Mouse (Mus musculus) intestine, embryonic 14.5 days (tissue): Measurements from ENCODE around the gene Slc9a5. TPM values are rescaled to one million over a fixed set of nuclear protein-coding genes. Genes with fewer than 3 reads are reported as not detected.

Experiments used
- ATAC-seq: fragments of 200-750 bp; cut with Nextera tagmentation; replicated peaks from 2 replicates; pipeline ENCODE4 v1.8.0; 2017; ENCODE audit warnings: low read depth, moderate number of reproducible peaks, moderate TSS enrichment, moderate library complexity; ENCODE audit not compliant: low FRiP score, low TSS enrichment
- DNase-seq: peaks from one replicate; pipeline ENCODE4 v3.0.0-alpha.2; 2018; ENCODE audit warnings: low spot score
- H3K27ac ChIP-seq: fragments of 300-500 bp; sonication (generic); 2 replicates; pipeline ENCODE4 v1.5.1; 2014; ENCODE audit warnings: low read depth, mild to moderate bottlenecking, control low read depth
- H3K27me3 ChIP-seq: fragments of 300-500 bp; sonication (generic); replicated peaks from 2 replicates; pipeline ENCODE4 v1.6.1; 2014; ENCODE audit warnings: low read length, control low read depth; ENCODE audit not compliant: control insufficient read depth, insufficient read depth
- H3K36me3 ChIP-seq: fragments of 300-500 bp; sonication (generic); 2 replicates; pipeline ENCODE4 v1.6.1; 2014; ENCODE audit warnings: low read length, control low read depth; ENCODE audit not compliant: control insufficient read depth, insufficient read depth
- H3K4me1 ChIP-seq: fragments of 300-500 bp; sonication (generic); replicated peaks from 2 replicates; pipeline ENCODE4 v1.6.1; 2014; ENCODE audit warnings: low read length, control low read depth, mixed read lengths; ENCODE audit not compliant: control insufficient read depth, insufficient read depth
- H3K4me2 ChIP-seq: fragments of 300-500 bp; sonication (generic); 2 replicates; pipeline ENCODE4 v1.6.1; 2014; ENCODE audit warnings: low read length
- H3K4me3 ChIP-seq: fragments of 300-500 bp; sonication (generic); 2 replicates; pipeline ENCODE4 v1.5.1; 2014; ENCODE audit warnings: low read depth, low read length, control low read depth, mixed read lengths
- H3K9ac ChIP-seq: fragments of 300-500 bp; sonication (generic); 2 replicates; pipeline ENCODE4 v1.6.1; 2014; ENCODE audit warnings: mild to moderate bottlenecking, low read length
- H3K9me3 ChIP-seq: fragments of 300-500 bp; sonication (generic); 2 replicates; pipeline ENCODE4 v1.6.1; 2016; ENCODE audit warnings: low read length, control low read depth; ENCODE audit not compliant: control insufficient read depth
- WGBS: fragments of 180-500 bp; shearing (Covaris S2); extraction: QIAGEN DNeasy Blood & Tissue Kit; methylation state at CpG from one replicate; pipeline ENCODE4 v1.1.7; 2014; 5-methylcytosine and 5-hydroxymethylcytosine counted together
- polyA plus RNA-seq: library from polyadenylated mRNA; unstranded; fragments of >200 nt; fragmentation: Nextera tagmentation; extraction: Ambion mirVana; gene quantifications from 2 replicates; pipeline ENCODE4 v1.2.1, GENCODE M21; 2014

Gene Slc9a5
- polyA plus RNA-seq, 1 experiment from 2014 or later: 1.5 TPM

- Histone ChIP-seq H3K27ac (no peak overlapping the region), H3K4me2 (no peak overlapping the region), H3K9ac (no peak overlapping the region), H3K4me1 (0 out of 2 replicates have a peak, but pooled peaks cover 2% of the 10 kb centered on the region), H3K4me3 (no peak overlapping the region), H3K9me3 (no peaks in the 10 kb centered on the region), H3K27me3 (no peaks in the 10 kb centered on the region), H3K36me3 (no peaks in the 10 kb centered on the region)
- WGBS: 86% methylated on average over 14 of the region's 14 CpGs
- DNase-seq (no peak), ATAC-seq (no peak)
Observed at GRCm38 (mm10) chr8:105356681-105357080, 8.0 kb downstream of the Slc9a5 start.

- Histone ChIP-seq H3K4me2 (no peak overlapping the region), H3K27ac (no peak overlapping the region), H3K9ac (no peak overlapping the region), H3K4me1 (0 out of 2 replicates have a peak, but pooled peaks cover 4% of the 10 kb centered on the region), H3K9me3 (no peaks in the 10 kb centered on the region), H3K27me3 (no peaks in the 10 kb centered on the region), H3K36me3 (no peaks in the 10 kb centered on the region), H3K4me3 (no peak overlapping the region)
- DNase-seq (no peak), ATAC-seq (no peak)
- WGBS: 71% methylated on average over 15 of the region's 15 CpGs
Observed at GRCm38 (mm10) chr8:105359208-105359607, 10.6 kb downstream of the Slc9a5 start.

- no peak overlapping the region for H3K27ac ChIP-seq
- DNase-seq (no peak), ATAC-seq (0 out of 2 replicates have a peak, but pooled peaks have one; percentile 42)
- H3K4me3 ChIP-seq: no peak overlapping the region
- 0 out of 2 replicates have a peak, but pooled peaks cover 4% of the 10 kb centered on the region for H3K4me1 ChIP-seq
- H3K27me3 ChIP-seq: no peaks in the 10 kb centered on the region
- H3K4me2 ChIP-seq: no peak overlapping the region
- H3K9me3 ChIP-seq: no peaks in the 10 kb centered on the region
- 38% methylated on average over 4 of the region's 4 CpGs for WGBS
- no peak overlapping the region for H3K9ac ChIP-seq
- H3K36me3 ChIP-seq: no peaks in the 10 kb centered on the region
Observed at GRCm38 (mm10) chr8:105359646-105360045, 11.0 kb downstream of the Slc9a5 start.

GRCm38 (mm10) chr8:105361751-105362702 lies 13.4 kb downstream of the Slc9a5 start:
- Histone ChIP-seq H3K4me2 (no peak overlapping the region), H3K9ac (no peak overlapping the region), H3K4me3 (no peak overlapping the region), H3K4me1 (0 out of 2 replicates have a peak, but pooled peaks cover 4% of the 10 kb centered on the region), H3K36me3 (no peaks in the 10 kb centered on the region), H3K27ac (peak overlapping the region; percentile 52; the same call in 1 of the 2 replicates), H3K27me3 (no peaks in the 10 kb centered on the region), H3K9me3 (no peaks in the 10 kb centered on the region)
- no peak for ATAC-seq
- WGBS: 58% methylated on average over 12 of the region's 12 CpGs
- DNase-seq: no peak

- H3K27ac ChIP-seq: no peak overlapping the region
- no peak overlapping the region for H3K4me2 ChIP-seq
- 69% methylated on average over 2 of the region's 2 CpGs for WGBS
- H3K4me3 ChIP-seq: no peak overlapping the region
- no peak for DNase-seq
- H3K9ac ChIP-seq: no peak overlapping the region
- ATAC-seq: no peak
- H3K4me1 ChIP-seq: no peaks in the 10 kb centered on the region
- no peaks in the 10 kb centered on the region for H3K9me3 ChIP-seq
- H3K36me3 ChIP-seq: peaks cover 4% of the 10 kb centered on the region; the same call in 1 of the 2 replicates
- no peaks in the 10 kb centered on the region for H3K27me3 ChIP-seq
Observed at GRCm38 (mm10) chr8:105367107-105367506, 18.5 kb downstream of the Slc9a5 start.

GRCm38 (mm10) chr8:105372473-105372872 lies 23.8 kb downstream of the Slc9a5 start:
- Histone ChIP-seq H3K4me2 (no peak overlapping the region), H3K27ac (no peak overlapping the region), H3K9me3 (peaks cover 3% of the 10 kb centered on the region; the same call in 1 of the 2 replicates), H3K4me1 (no peaks in the 10 kb centered on the region), H3K9ac (no peak overlapping the region), H3K36me3 (peaks cover 4% of the 10 kb centered on the region; the same call in 1 of the 2 replicates), H3K27me3 (no peaks in the 10 kb centered on the region), H3K4me3 (no peak overlapping the region)
- no peak for DNase-seq
- 79% methylated on average over 9 of the region's 9 CpGs for WGBS
- no peak for ATAC-seq

GRCm38 (mm10) chr8:105373032-105373431 lies 24.4 kb downstream of the Slc9a5 start, which contains the start of gene Plekhg4:
Plekhg4 (plus strand) TSS chr8:105373274.
- Histone ChIP-seq H3K9me3 (peaks cover 3% of the 10 kb centered on the region; the same call in 1 of the 2 replicates), H3K27me3 (no peaks in the 10 kb centered on the region), H3K4me2 (peak within 1 kb of the TSS; percentile 48; the same call in 1 of the 2 replicates), H3K27ac (no peak within 1 kb of the TSS), H3K36me3 (peaks cover 4% of the 10 kb centered on the region; the same call in 1 of the 2 replicates), H3K4me3 (no peak within 1 kb of the TSS), H3K4me1 (no peaks in the 10 kb centered on the region), H3K9ac (no peak within 1 kb of the TSS)
- WGBS: 48% methylated on average over 2 of the region's 2 CpGs
- no peak for DNase-seq
- no peak for ATAC-seq

- Histone ChIP-seq H3K36me3 (no peaks in the 10 kb centered on the region), H3K4me1 (0 out of 2 replicates have a peak, but pooled peaks cover 6% of the 10 kb centered on the region), H3K4me2 (peak overlapping the region; percentile 48), H3K27me3 (no peaks in the 10 kb centered on the region), H3K27ac (no peak overlapping the region), H3K4me3 (no peak overlapping the region), H3K9ac (no peak overlapping the region), H3K9me3 (peaks cover 3% of the 10 kb centered on the region; the same call in 1 of the 2 replicates)
- 25% methylated on average over 33 of the region's 33 CpGs for WGBS
- ATAC-seq: peak; percentile 47; the same call in 1 of the 2 replicates
- peak; percentile 76 for DNase-seq
Observed at GRCm38 (mm10) chr8:105374513-105374966, 25.9 kb downstream of the Slc9a5 start.
